Mouse (Mus musculus) adrenal gland, adult 18-20 months (tissue): ENCODE results near the gene Mocs3. TPM values are rescaled to one million over a fixed set of nuclear protein-coding genes. Genes with fewer than 3 reads are reported as not detected.

Experiments used
- total RNA-seq, 2 experiments: library from RNA; stranded (reverse); gene quantifications; 1 replicate in 1 of 2; 2 replicates in 1 of 2; pipeline ENCODE4 v1.2.3; 2021

Mocs3 gene
- total RNA-seq, 2 experiments from 2014 or later: 15.4 to 16.9 TPM

Other genes with a start within 250 kb of the Mocs3 start
- 1 to 10 TPM; 1.8 TPM for gene Ripor3, start 220.0 kb upstream of the Mocs3 start, total RNA-seq
- 1 to 10 TPM; 1.2 to 1.6 TPM for gene Pard6b, start 149.6 kb upstream of the Mocs3 start, total RNA-seq
- gene Adnp, start 23.5 kb upstream of the Mocs3 start, total RNA-seq: 10 to 100 TPM; 40.2 to 47.3 TPM
- gene Gm20716, start 258 bp upstream of the Mocs3 start, total RNA-seq: 10 to 100 TPM; 20.8 to 24.6 TPM
- gene Dpm1, start within 50 bp of the Mocs3 start, total RNA-seq: 100 to 1,000 TPM; 122 to 134 TPM
- not detected for gene Kcng1, start 51.1 kb downstream of the Mocs3 start, total RNA-seq